Mouse (Mus musculus) myocyte (in vitro differentiated cells): Measurements from ENCODE around the gene Rce1.

ENCODE experiments used
- MAX ChIP-seq: IDR thresholded peaks from one replicate; pipeline ENCODE4 v1.6.1; 2011; ENCODE audit warnings: low read depth, mild to moderate bottlenecking, control low read depth
- POLR2A ChIP-seq: IDR thresholded peaks from one replicate; pipeline ENCODE4 v1.6.1; 2011; ENCODE audit warnings: low read depth, mild to moderate bottlenecking, control low read depth, moderate library complexity; ENCODE audit not compliant: insufficient read length

DNA sequence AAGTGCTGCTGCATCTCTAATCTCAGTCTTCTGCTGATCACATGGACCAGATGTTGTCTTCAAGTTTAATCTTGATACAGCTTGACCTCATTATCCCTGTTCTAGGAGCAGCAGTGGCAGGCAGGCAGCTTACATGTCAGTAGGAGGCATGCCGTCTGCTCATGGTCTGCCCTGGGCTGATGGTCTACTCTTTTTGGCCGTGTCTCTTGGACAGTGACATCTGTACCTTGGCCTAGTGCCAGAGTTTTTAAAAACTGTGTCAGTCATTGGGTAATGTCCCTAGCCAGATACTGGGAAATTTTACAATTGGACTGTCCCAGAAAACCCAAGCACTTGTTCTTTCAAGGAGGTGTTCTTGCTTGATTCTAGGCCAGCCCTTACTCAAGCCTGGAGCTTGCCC lies 46.6 kb downstream of the Rce1 start:
- TF ChIP-seq MAX: no peak
- TF ChIP-seq POLR2A: no peak
